Mouse (Mus musculus): Measurements from ENCODE around the gene Celf5. TPM values are rescaled to one million over a fixed set of nuclear protein-coding genes. Genes with fewer than 3 reads are reported as not detected.

The Celf5 gene
- polyA plus RNA-seq, 1 experiment from 2014 or later, result 62.5 TPM

- H3K4me2 ChIP-seq, result no peak overlapping the region
- WGBS, result 75% methylated on average over 7 of the region's 7 CpGs
- H3K27ac ChIP-seq (replicated peaks), result no peak overlapping the region
- no peak overlapping the region for H3K4me3 ChIP-seq (replicated peaks)
- H3K9ac ChIP-seq (replicated peaks), result no peak overlapping the region
- no peak for ATAC-seq (ENCODE audit: low FRiP score)
- H3K27me3 ChIP-seq (replicated peaks), result no peaks in the 10 kb centered on the region
- no peaks in the 10 kb centered on the region for H3K9me3 ChIP-seq (replicated peaks)
- H3K36me3 ChIP-seq, result peaks cover 46% of the 10 kb centered on the region
- H3K4me1 ChIP-seq, result peaks cover 25% of the 10 kb centered on the region
Measured at GRCm38 (mm10) chr10:81485479-81486018, 3.0 kb upstream of the Celf5 start.

- 12% methylated on average over 2 of the region's 2 CpGs for WGBS
- no peak overlapping the region; the same call in 1 of the 2 replicates for H3K27ac ChIP-seq (replicated peaks)
Measured at GRCm38 (mm10) chr10:81485060-81485449, 2.5 kb upstream of the Celf5 start.

GRCm38 (mm10) chr10:81484441-81485059 is 2.0 kb upstream of the Celf5 start:
- 42% methylated on average over 6 of the region's 6 CpGs for WGBS
- ATAC-seq (ENCODE audit: low FRiP score), result no peak
- Histone ChIP-seq H3K9ac (replicated peaks) (0 out of 2 replicates have a peak overlapping the region, but pooled peaks have one; percentile 17), H3K27me3 (replicated peaks) (no peaks in the 10 kb centered on the region), H3K27ac (replicated peaks) (peak overlapping the region; percentile 39; the same call in 1 of the 2 replicates), H3K9me3 (replicated peaks) (no peaks in the 10 kb centered on the region), H3K4me2 (no peak overlapping the region), H3K4me1 (peaks cover 34% of the 10 kb centered on the region), H3K36me3 (peaks cover 36% of the 10 kb centered on the region), H3K4me3 (replicated peaks) (no peak overlapping the region)

More at GRCm38 (mm10) chr10:81485060-81485449, 2.5 kb upstream of the Celf5 start:
- Histone ChIP-seq H3K27me3 (replicated peaks) (no peaks in the 10 kb centered on the region), H3K9ac (replicated peaks) (0 out of 2 replicates have a peak overlapping the region, but pooled peaks have one; percentile 17), H3K36me3 (peaks cover 41% of the 10 kb centered on the region), H3K4me3 (replicated peaks) (no peak overlapping the region), H3K4me1 (peaks cover 30% of the 10 kb centered on the region), H3K9me3 (replicated peaks) (no peaks in the 10 kb centered on the region), H3K4me2 (no peak overlapping the region)
- ATAC-seq (ENCODE audit: low FRiP score), result no peak

- Histone ChIP-seq H3K27me3 (replicated peaks) (no peaks in the 10 kb centered on the region), H3K9ac (replicated peaks) (no peak overlapping the region), H3K4me1 (peaks cover 37% of the 10 kb centered on the region), H3K4me2 (no peak overlapping the region), H3K36me3 (peaks cover 31% of the 10 kb centered on the region), H3K27ac (replicated peaks) (peak overlapping the region; percentile 39; the same call in 1 of the 2 replicates), H3K4me3 (replicated peaks) (no peak overlapping the region), H3K9me3 (replicated peaks) (no peaks in the 10 kb centered on the region)
- no peak for ATAC-seq (ENCODE audit: low FRiP score)
- 16% methylated on average over 9 of the region's 9 CpGs for WGBS
Measured at GRCm38 (mm10) chr10:81483983-81484382, 1.5 kb upstream of the Celf5 start.

- Histone ChIP-seq H3K4me1 (peaks cover 55% of the 10 kb centered on the region), H3K9me3 (replicated peaks) (no peaks in the 10 kb centered on the region), H3K4me2 (peak overlapping the region; percentile 71), H3K9ac (replicated peaks) (peak overlapping the region; percentile 95), H3K36me3 (peaks cover 10% of the 10 kb centered on the region), H3K27ac (replicated peaks) (peak overlapping the region; percentile 88), H3K27me3 (replicated peaks) (no peaks in the 10 kb centered on the region), H3K4me3 (replicated peaks) (peak overlapping the region; percentile 72)
- WGBS, result 2% methylated on average over 34 of the region's 35 CpGs
- ATAC-seq (ENCODE audit: low FRiP score), result peak; percentile 51
Measured at GRCm38 (mm10) chr10:81481605-81482532, 640 bp downstream of the Celf5 start.

GRCm38 (mm10) chr10:81474461-81474860 is 8.0 kb downstream of the Celf5 start:
- H3K4me1 ChIP-seq, result peaks cover 63% of the 10 kb centered on the region

GRCm38 (mm10) chr10:81473003-81473451 is 9.5 kb downstream of the Celf5 start:
- Histone ChIP-seq H3K36me3 (peaks cover 30% of the 10 kb centered on the region), H3K4me1 (peaks cover 51% of the 10 kb centered on the region)
- WGBS, result under 1% methylated on average over 22 of the region's 22 CpGs

More at GRCm38 (mm10) chr10:81474461-81474860, 8.0 kb downstream of the Celf5 start:
- Histone ChIP-seq H3K36me3 (peaks cover 17% of the 10 kb centered on the region), H3K27ac (replicated peaks) (0 out of 2 replicates have a peak overlapping the region, but pooled peaks have one; percentile 85), H3K27me3 (replicated peaks) (no peaks in the 10 kb centered on the region), H3K4me3 (replicated peaks) (no peak overlapping the region), H3K9me3 (replicated peaks) (no peaks in the 10 kb centered on the region), H3K4me2 (no peak overlapping the region), H3K9ac (replicated peaks) (no peak overlapping the region)
- whole genome bisulfite sequencing, result 83% methylated on average over 10 of the region's 10 CpGs
- no peak for ATAC-seq (ENCODE audit: low FRiP score)

GRCm38 (mm10) chr10:81472403-81473002 is 10.0 kb downstream of the Celf5 start:
- peak overlapping the region; percentile 75 for H3K4me2 ChIP-seq
- peak overlapping the region; percentile 41 for H3K4me3 ChIP-seq (replicated peaks)
- H3K27me3 ChIP-seq (replicated peaks), result peaks cover 3% of the 10 kb centered on the region; the same call in 1 of the 2 replicates
- WGBS, result 1% methylated on average over 17 of the region's 18 CpGs
- peak; percentile 48 for ATAC-seq (ENCODE audit: low FRiP score)
- peak overlapping the region; percentile 57 for H3K9ac ChIP-seq (replicated peaks)
- peaks cover 46% of the 10 kb centered on the region for H3K4me1 ChIP-seq
- peaks cover 35% of the 10 kb centered on the region for H3K36me3 ChIP-seq
- H3K9me3 ChIP-seq (replicated peaks), result no peaks in the 10 kb centered on the region
- H3K27ac ChIP-seq (replicated peaks), result peak overlapping the region; percentile 85

More at GRCm38 (mm10) chr10:81473003-81473451, 9.5 kb downstream of the Celf5 start:
- Histone ChIP-seq H3K4me2 (peak overlapping the region; percentile 75), H3K27me3 (replicated peaks) (no peaks in the 10 kb centered on the region), H3K9ac (replicated peaks) (peak overlapping the region; percentile 57), H3K4me3 (replicated peaks) (peak overlapping the region; percentile 41), H3K27ac (replicated peaks) (peak overlapping the region; percentile 85), H3K9me3 (replicated peaks) (no peaks in the 10 kb centered on the region)
- ATAC-seq (ENCODE audit: low FRiP score), result peak; percentile 89

- Histone ChIP-seq H3K4me3 (replicated peaks) (no peak overlapping the region), H3K27me3 (replicated peaks) (peaks cover 19% of the 10 kb centered on the region), H3K4me2 (no peak overlapping the region), H3K27ac (replicated peaks) (no peak overlapping the region), H3K9ac (replicated peaks) (no peak overlapping the region), H3K4me1 (peaks cover 43% of the 10 kb centered on the region), H3K36me3 (peaks cover 46% of the 10 kb centered on the region), H3K9me3 (replicated peaks) (no peaks in the 10 kb centered on the region)
- no peak for ATAC-seq (ENCODE audit: low FRiP score)
- WGBS, result 54% methylated on average over 18 of the region's 18 CpGs
Measured at GRCm38 (mm10) chr10:81470454-81470853, 12.1 kb downstream of the Celf5 start.

- H3K36me3 ChIP-seq, result peaks cover 42% of the 10 kb centered on the region
- no peak overlapping the region for H3K4me3 ChIP-seq (replicated peaks)
- no peak overlapping the region for H3K27ac ChIP-seq (replicated peaks)
- H3K4me2 ChIP-seq, result no peak overlapping the region
- 83% methylated on average over 5 of the region's 5 CpGs for WGBS
- no peak for ATAC-seq (ENCODE audit: low FRiP score)
- no peaks in the 10 kb centered on the region for H3K9me3 ChIP-seq (replicated peaks)
- peaks cover 49% of the 10 kb centered on the region for H3K4me1 ChIP-seq
- H3K9ac ChIP-seq (replicated peaks), result no peak overlapping the region
- peaks cover 31% of the 10 kb centered on the region for H3K27me3 ChIP-seq (replicated peaks)
Measured at GRCm38 (mm10) chr10:81469253-81469652, 13.3 kb downstream of the Celf5 start.

GRCm38 (mm10) chr10:81467670-81468235 is 14.8 kb downstream of the Celf5 start:
- Histone ChIP-seq H3K9ac (replicated peaks) (no peak overlapping the region), H3K27me3 (replicated peaks) (peaks cover 46% of the 10 kb centered on the region), H3K4me1 (peaks cover 38% of the 10 kb centered on the region), H3K9me3 (replicated peaks) (no peaks in the 10 kb centered on the region), H3K4me2 (no peak overlapping the region), H3K36me3 (peaks cover 50% of the 10 kb centered on the region), H3K27ac (replicated peaks) (no peak overlapping the region), H3K4me3 (replicated peaks) (no peak overlapping the region)
- WGBS, result 90% methylated on average over 16 of the region's 16 CpGs
- no peak for ATAC-seq (ENCODE audit: low FRiP score)
